Mouse (Mus musculus) stomach, embryonic 14.5 days (tissue): ENCODE data around the gene Sept10. TPM values are rescaled to one million over a fixed set of nuclear protein-coding genes. Genes with fewer than 3 reads are reported as not detected.
A peak's percentile ranks its signal among the peaks of the same experiment; 100 is the strongest.

Experiments used
- ATAC-seq: fragments of 200-750 bp; cut with Nextera tagmentation; 2 replicates; pipeline ENCODE4 v1.8.0; 2017; ENCODE audit warnings: low read depth, moderate TSS enrichment; ENCODE audit not compliant: insufficient number of reproducible peaks, insufficient read depth, low FRiP score
- H3K27ac ChIP-seq: fragments of 300-500 bp; sonication (generic); 2 replicates; pipeline ENCODE4 v1.5.1; 2014; ENCODE audit warnings: mild to moderate bottlenecking, low read length, moderate library complexity, mixed read lengths
- H3K27me3 ChIP-seq: fragments of 300-500 bp; sonication (generic); 2 replicates; pipeline ENCODE4 v1.6.1; 2014; ENCODE audit warnings: low read length, control low read depth, mixed read lengths; ENCODE audit not compliant: control insufficient read depth, insufficient read depth
- H3K36me3 ChIP-seq: fragments of 300-500 bp; sonication (generic); 2 replicates; pipeline ENCODE4 v1.6.1; 2014; ENCODE audit warnings: mild to moderate bottlenecking, control low read depth, low read length, moderate library complexity, mixed read lengths; ENCODE audit not compliant: control insufficient read depth, insufficient read depth
- H3K4me1 ChIP-seq: fragments of 300-500 bp; sonication (generic); 2 replicates; pipeline ENCODE4 v1.6.1; 2014; ENCODE audit warnings: low read length, control low read depth, mixed read lengths; ENCODE audit not compliant: control insufficient read depth, insufficient read depth
- H3K4me2 ChIP-seq: fragments of 300-500 bp; sonication (generic); replicated peaks from 2 replicates; pipeline ENCODE4 v1.6.1; 2014; ENCODE audit warnings: low read depth, low read length, control low read depth
- H3K4me3 ChIP-seq: fragments of 300-500 bp; sonication (generic); 2 replicates; pipeline ENCODE4 v1.5.1; 2014; ENCODE audit warnings: low read depth, low read length, control low read depth
- H3K9ac ChIP-seq: fragments of 300-500 bp; sonication (generic); replicated peaks from 2 replicates; pipeline ENCODE4 v1.6.1; 2014; ENCODE audit warnings: low read depth, mild to moderate bottlenecking, control low read depth, low read length, moderate library complexity, mixed read lengths
- H3K9me3 ChIP-seq: fragments of 300-500 bp; sonication (generic); 2 replicates; pipeline ENCODE4 v1.6.1; 2016; ENCODE audit warnings: low read depth, low read length, control low read depth; ENCODE audit not compliant: control insufficient read depth
- WGBS: fragments of 180-500 bp; shearing (Covaris S2); extraction: QIAGEN DNeasy Blood & Tissue Kit; methylation state at CpG from one replicate; pipeline ENCODE4 v1.1.7; 2014; 5-methylcytosine and 5-hydroxymethylcytosine counted together
- polyA plus RNA-seq: library from polyadenylated mRNA; unstranded; fragments of >200 nt; fragmentation: Nextera tagmentation; extraction: Ambion mirVana; gene quantifications from 2 replicates; pipeline ENCODE4 v1.2.1, GENCODE M21; 2014

Sept10 gene
- polyA plus RNA-seq: 47.5 and 49.7 TPM in 2 replicates

DNA sequence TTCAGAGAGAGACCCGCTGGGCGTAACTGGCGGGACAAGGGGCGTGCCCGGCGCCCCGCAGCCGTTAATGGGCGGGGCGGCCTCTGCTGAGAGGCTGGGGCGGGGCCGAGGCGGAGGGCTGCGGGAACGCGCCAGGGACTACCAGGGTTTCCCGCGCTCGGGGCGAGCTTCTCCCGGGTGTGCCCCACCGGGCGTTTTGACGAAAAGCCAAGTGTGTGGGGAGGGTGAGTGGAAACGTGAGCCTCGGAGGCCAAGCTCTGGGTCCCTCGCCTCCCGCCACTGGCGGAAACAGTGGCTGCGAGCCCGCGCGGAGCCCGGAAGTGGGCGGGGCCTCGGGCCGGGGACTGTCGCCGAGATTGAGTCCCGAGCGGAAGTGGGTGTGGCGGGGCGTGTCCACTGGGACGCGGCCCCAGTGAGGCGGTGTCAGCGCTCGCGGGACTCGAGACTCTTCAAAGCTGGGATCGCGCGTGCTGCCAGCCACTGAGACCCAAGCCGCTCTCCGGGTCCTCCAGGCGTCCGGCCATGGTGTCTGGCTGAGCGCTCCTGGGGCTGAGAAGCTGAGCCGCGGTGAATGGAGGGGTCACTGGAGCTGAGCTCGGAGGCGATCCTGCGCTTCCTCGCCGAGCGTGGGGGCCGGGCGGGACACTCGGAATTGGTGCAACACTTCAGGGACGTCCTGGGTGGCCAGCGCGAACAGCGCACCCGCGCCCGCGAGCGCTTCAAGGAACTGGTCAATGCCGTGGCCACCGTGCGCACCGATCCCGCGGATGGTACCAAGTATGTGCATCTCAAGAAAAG lies at the start of gene Sept10, which contains the start of gene Sowahc:
Gene Sept10, minus strand, starts transcription at position 375 of the 798 bp plus-strand sequence.
Gene Sowahc, plus strand, starts transcription at position 481 of the 798 bp plus-strand sequence.
- Histone ChIP-seq H3K27ac (peak within 1 kb of the TSS; percentile 91), H3K9ac (peak within 1 kb of the TSS; percentile 77), H3K9me3 (no peaks in the 10 kb centered on the region), H3K36me3 (no peaks in the 10 kb centered on the region), H3K4me2 (peak within 1 kb of the TSS; percentile 93), H3K27me3 (no peaks in the 10 kb centered on the region), H3K4me1 (peaks cover 4% of the 10 kb centered on the region; the same call in 1 of the 2 replicates), H3K4me3 (peak within 1 kb of the TSS; percentile 85)
- peak; percentile 97 for ATAC-seq
- under 1% methylated on average over 84 of the region's 84 CpGs for WGBS

DNA sequence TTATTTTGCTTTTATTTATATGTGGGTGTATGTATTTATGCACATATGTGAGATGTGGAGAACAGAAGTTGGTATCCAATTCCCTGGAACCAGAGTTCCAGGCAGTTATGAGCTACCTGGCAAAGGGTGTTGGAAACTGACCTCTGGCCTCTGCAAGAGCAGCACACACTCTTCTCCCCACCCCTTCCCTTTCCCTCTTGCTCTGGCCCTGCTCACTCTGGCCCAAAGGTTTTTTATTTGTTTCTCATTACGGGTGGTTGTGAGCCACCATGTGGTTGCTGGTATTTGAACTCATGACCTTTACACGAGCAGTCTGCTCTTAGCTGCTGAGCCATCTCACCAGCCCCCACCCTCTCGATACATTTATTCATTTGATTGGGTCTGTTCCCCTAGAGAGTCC lies 47.1 kb upstream of the Sept10 start:
- no peaks in the 10 kb centered on the region for H3K9me3 ChIP-seq
- no peak overlapping the region for H3K27ac ChIP-seq
- no peak for ATAC-seq
- no peaks in the 10 kb centered on the region for H3K36me3 ChIP-seq
- no peak overlapping the region for H3K4me3 ChIP-seq
- H3K9ac ChIP-seq: no peak overlapping the region
- no peaks in the 10 kb centered on the region for H3K27me3 ChIP-seq
- H3K4me2 ChIP-seq: no peak overlapping the region
- peaks cover 21% of the 10 kb centered on the region for H3K4me1 ChIP-seq
- 36% methylated on average over 3 of the region's 3 CpGs for WGBS

DNA sequence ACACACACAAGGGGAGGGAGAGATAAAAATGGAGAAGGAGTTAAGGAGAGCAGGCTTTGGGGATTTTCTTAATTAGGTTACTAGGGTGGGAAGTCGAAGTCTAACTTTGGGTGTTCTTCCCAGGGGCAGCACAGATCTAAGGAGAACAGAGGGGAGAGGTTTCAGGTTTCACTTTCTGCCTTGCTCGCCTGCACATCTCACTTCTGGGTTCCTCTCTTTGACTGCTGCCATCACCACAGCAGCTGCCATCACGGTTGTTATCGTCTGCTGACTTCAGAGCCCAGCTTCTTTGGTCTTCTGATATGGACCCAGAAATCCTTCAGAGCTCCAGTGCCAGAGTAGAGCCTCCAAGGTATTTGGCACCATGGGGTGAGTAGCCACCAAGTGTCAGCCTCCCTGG lies 46.5 kb upstream of the Sept10 start:
- H3K27me3 ChIP-seq: no peaks in the 10 kb centered on the region
- no peak overlapping the region for H3K4me3 ChIP-seq
- H3K4me1 ChIP-seq: peaks cover 21% of the 10 kb centered on the region
- no peaks in the 10 kb centered on the region for H3K9me3 ChIP-seq
- no peak overlapping the region for H3K4me2 ChIP-seq
- H3K27ac ChIP-seq: no peak overlapping the region
- H3K9ac ChIP-seq: no peak overlapping the region
- 52% methylated on average over 4 of the region's 4 CpGs for WGBS
- H3K36me3 ChIP-seq: no peaks in the 10 kb centered on the region
- ATAC-seq: no peak

DNA sequence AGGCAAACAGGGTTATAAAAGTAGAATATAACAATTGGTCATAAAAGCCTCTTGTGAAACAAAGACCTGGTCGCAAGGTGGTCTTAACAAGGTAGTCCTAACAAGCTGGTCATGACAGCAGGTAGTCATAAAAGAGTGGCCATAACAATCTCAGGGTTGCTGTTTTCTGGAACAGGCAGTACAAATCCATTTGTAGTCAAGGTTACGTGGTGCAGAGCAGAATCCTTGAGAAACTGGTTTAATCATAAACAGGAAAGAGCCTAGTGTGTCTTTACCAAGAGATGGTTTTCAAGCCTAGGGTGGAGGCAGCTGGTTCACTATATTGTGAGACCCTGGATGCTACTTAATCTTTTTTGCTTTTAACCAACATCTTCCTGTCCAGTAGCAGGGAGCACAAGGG lies 45.6 kb upstream of the Sept10 start:
- Histone ChIP-seq H3K4me3 (no peak overlapping the region), H3K36me3 (no peaks in the 10 kb centered on the region), H3K4me1 (peaks cover 21% of the 10 kb centered on the region), H3K4me2 (no peak overlapping the region), H3K27ac (no peak overlapping the region), H3K27me3 (no peaks in the 10 kb centered on the region), H3K9ac (no peak overlapping the region), H3K9me3 (no peaks in the 10 kb centered on the region)
- no peak for ATAC-seq
- WGBS: 82% methylated on average over 2 of the region's 2 CpGs

DNA sequence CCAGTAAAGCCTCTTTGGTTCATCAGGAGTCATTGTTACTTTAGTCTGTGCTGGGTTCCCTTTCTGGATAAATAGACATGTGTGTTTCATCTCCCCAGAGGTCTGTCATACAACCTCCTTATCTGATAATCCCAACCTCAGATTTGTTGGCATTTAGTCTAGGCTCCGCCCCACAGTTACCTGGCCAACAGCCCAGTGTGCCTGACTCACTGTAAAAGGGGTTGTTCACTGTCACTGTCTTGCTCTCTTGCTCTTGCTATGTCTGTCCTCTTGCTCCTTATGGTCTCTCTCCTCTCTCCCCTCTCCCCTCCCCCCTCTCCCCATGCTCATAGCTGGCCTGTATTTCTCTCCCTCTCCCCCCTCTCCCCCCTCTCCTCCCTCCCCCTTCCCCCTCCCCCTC lies 44.5 kb upstream of the Sept10 start:
- Histone ChIP-seq H3K27me3 (no peaks in the 10 kb centered on the region), H3K4me1 (peaks cover 21% of the 10 kb centered on the region), H3K36me3 (no peaks in the 10 kb centered on the region), H3K9me3 (no peaks in the 10 kb centered on the region), H3K27ac (peak overlapping the region; percentile 91), H3K4me3 (no peak overlapping the region), H3K4me2 (no peak overlapping the region), H3K9ac (no peak overlapping the region)
- ATAC-seq: peak; percentile 14; the same call in 1 of the 2 replicates
- WGBS: 68% methylated on average over 1 of the region's 1 CpGs

DNA sequence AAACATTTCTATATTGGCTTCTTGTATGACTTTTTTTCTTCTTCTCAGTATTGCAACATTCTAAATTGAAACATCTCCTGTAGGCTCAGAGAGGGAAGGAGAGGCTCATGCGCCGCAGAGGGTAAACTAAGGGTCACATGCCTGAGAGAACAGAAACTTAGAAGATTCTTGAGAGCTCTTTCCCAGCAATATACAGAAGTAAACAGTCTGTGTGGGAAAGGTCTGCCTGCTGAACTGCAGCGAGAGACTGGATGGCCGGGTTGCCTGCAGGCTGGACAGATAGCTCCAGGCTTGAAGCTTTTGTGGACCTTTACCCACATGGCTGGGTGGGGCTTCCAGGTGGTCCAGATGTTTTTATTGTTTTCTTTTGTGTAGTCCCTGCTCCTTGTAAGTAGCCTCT lies 44.0 kb upstream of the Sept10 start:
- peaks cover 21% of the 10 kb centered on the region for H3K4me1 ChIP-seq
- no peaks in the 10 kb centered on the region for H3K36me3 ChIP-seq
- H3K9me3 ChIP-seq: no peaks in the 10 kb centered on the region
- H3K9ac ChIP-seq: no peak overlapping the region
- 7% methylated on average over 4 of the region's 4 CpGs for WGBS
- H3K4me3 ChIP-seq: no peak overlapping the region
- peak; percentile 51; the same call in 1 of the 2 replicates for ATAC-seq
- H3K4me2 ChIP-seq: no peak overlapping the region
- H3K27me3 ChIP-seq: no peaks in the 10 kb centered on the region
- H3K27ac ChIP-seq: peak overlapping the region; percentile 91

DNA sequence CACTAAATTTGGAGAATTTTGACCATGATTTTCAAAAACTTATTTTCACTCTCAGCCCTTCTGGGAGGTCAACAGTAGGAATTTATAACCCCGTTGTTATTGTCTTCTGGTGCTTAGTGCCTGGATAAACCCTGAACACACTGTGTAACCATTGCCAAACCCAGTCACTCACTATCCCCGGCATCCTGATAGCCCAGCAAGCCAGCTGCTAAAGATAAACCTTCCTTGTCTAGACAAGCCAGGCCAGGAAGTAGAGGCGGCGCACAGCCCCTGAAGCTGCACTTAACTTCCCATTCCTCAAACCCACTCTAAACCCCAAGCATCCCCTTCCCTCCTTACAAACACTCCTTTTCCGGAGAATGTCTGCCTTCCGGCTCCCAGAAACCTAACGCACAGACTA lies 43.4 kb upstream of the Sept10 start:
- H3K4me1 ChIP-seq: peaks cover 17% of the 10 kb centered on the region
- H3K27ac ChIP-seq: peak overlapping the region; percentile 83
- no peak overlapping the region for H3K4me3 ChIP-seq
- 23% methylated on average over 7 of the region's 7 CpGs for WGBS
- ATAC-seq: no peak
- no peaks in the 10 kb centered on the region for H3K9me3 ChIP-seq
- no peak overlapping the region for H3K9ac ChIP-seq
- H3K27me3 ChIP-seq: no peaks in the 10 kb centered on the region
- H3K36me3 ChIP-seq: no peaks in the 10 kb centered on the region
- no peak overlapping the region for H3K4me2 ChIP-seq

DNA sequence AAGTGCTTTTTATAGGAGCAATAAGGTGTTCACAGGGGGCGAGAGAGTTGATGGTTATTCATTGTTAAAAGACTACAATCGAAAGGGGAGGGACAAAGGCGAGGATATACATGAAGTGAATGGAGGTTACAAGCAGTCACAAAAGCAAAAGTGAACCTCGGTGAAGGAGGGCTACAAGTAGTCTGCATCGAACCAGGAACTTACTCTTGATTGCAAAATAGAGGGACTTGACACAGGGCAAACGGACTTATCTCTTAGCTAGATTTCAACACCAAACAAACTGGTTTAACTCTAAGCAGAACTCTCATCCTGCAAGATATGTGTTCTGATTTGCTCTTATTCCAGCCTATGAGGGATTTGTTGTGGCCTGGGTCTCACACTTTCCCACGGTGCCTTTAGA lies 41.3 kb upstream of the Sept10 start:
- Histone ChIP-seq H3K4me3 (no peak overlapping the region), H3K4me1 (peaks cover 15% of the 10 kb centered on the region), H3K4me2 (no peak overlapping the region), H3K9ac (no peak overlapping the region), H3K27me3 (no peaks in the 10 kb centered on the region), H3K27ac (no peak overlapping the region), H3K9me3 (no peaks in the 10 kb centered on the region), H3K36me3 (no peaks in the 10 kb centered on the region)
- no peak for ATAC-seq
- 69% methylated on average over 7 of the region's 7 CpGs for WGBS
